Mouse (Mus musculus): ENCODE measurements around the gene Tmem87a. TPM values are rescaled to one million over a fixed set of nuclear protein-coding genes. Genes with fewer than 3 reads are reported as not detected.

Tmem87a gene
- polyA plus RNA-seq, 1 experiment, result 47.5 TPM

DNA sequence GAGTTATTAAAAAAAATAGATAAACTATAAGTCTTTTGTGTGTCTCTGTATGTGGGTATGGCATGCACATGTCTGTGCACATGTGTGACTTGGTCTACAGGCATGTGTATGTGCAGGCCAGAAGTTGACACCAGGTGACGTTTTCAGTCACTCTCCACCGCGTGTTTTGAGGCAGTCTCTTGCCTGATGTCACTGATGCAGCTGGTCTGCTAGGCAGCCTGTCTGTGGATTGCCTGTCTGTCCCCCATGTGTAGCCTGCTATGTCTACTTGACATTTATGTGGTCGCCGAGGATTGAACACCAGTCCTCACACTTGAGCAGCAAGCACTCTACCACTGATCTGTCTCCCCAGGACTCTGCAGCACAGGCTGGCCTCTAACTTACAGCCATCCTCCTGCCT is 20.5 kb upstream of the Tmem87a start:
- Histone ChIP-seq H3K36me3 (ENCODE audit: control insufficient read depth, insufficient read depth, low read length, poor library complexity, severe bottlenecking) (no peaks in the 10 kb centered on the region), H3K9ac (ENCODE audit: low read depth, poor library complexity, severe bottlenecking) (no peak overlapping the region), H3K4me1 (ENCODE audit: control insufficient read depth, insufficient read depth, low read length) (no peaks in the 10 kb centered on the region), H3K27me3 (ENCODE audit: control insufficient read depth, insufficient read depth, low read length, poor library complexity, severe bottlenecking) (no peaks in the 10 kb centered on the region), H3K9me3 (replicated peaks; ENCODE audit: control insufficient read depth, insufficient read depth, low read length, poor library complexity, severe bottlenecking) (no peaks in the 10 kb centered on the region), H3K27ac (ENCODE audit: insufficient read depth, low read length) (no peak overlapping the region), H3K4me3 (ENCODE audit: low read depth, low read length) (no peak overlapping the region)
- TF ChIP-seq POLR2A (IDR thresholded peaks at IDR 0.05; ENCODE audit: insufficient read depth, low read length), result no peak
- TF ChIP-seq CTCF (IDR thresholded peaks at IDR 0.05; ENCODE audit: low read depth, low read length), result no peak
- TF ChIP-seq EP300 (IDR thresholded peaks at IDR 0.05; ENCODE audit: insufficient read depth, low read depth, low read length), result no peak

DNA sequence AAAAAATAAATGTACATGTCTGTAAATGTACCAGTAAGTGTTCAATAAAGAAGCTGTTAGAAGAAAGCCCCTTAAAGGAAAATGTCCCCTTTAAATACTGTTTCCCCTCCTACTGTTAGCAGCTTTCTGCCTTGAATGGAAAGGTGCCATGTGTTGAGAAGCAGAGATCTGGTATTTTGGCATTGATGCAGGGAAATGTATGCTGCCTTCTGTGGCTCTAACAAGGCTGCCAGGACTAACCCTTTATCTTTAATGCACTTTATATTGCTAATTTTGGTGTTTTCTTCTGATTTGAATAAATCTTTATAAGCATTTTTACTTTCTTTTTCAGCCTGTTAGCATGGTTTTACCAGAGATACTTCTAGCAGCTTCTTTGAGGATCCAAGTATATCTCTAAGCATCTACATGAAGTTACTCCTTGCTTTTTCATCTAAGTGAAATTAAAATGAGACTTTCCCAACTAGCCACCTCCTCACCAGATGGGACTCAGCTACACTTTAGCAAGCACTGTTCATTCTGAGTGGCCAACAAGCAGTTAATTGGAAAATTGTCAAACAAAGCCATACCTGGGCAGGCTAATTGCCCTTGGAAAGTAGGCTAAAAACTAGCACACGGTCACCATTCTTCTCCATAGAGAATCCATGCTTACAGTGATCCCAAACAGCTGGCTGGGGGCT is 11.0 kb upstream of the Tmem87a start:
- no peaks in the 10 kb centered on the region for H3K4me1 ChIP-seq (ENCODE audit: control insufficient read depth, insufficient read depth, low read length)
- H3K9ac ChIP-seq (ENCODE audit: low read depth, poor library complexity, severe bottlenecking), result no peak overlapping the region
- no peaks in the 10 kb centered on the region for H3K27me3 ChIP-seq (ENCODE audit: control insufficient read depth, insufficient read depth, low read length, poor library complexity, severe bottlenecking)
- H3K27ac ChIP-seq (ENCODE audit: insufficient read depth, low read length), result no peak overlapping the region
- TF ChIP-seq EP300 (IDR thresholded peaks at IDR 0.05; ENCODE audit: insufficient read depth, low read depth, low read length) (no peak), POLR2A (IDR thresholded peaks at IDR 0.05; ENCODE audit: insufficient read depth, low read length) (no peak), CTCF (IDR thresholded peaks at IDR 0.05; ENCODE audit: low read depth, low read length) (no peak)
- H3K36me3 ChIP-seq (ENCODE audit: control insufficient read depth, insufficient read depth, low read length, poor library complexity, severe bottlenecking), result no peaks in the 10 kb centered on the region; the same call in 1 of the 2 replicates
- no peak overlapping the region for H3K4me3 ChIP-seq (ENCODE audit: low read depth, low read length)
- H3K9me3 ChIP-seq (replicated peaks; ENCODE audit: control insufficient read depth, insufficient read depth, low read length, poor library complexity, severe bottlenecking), result no peaks in the 10 kb centered on the region

DNA sequence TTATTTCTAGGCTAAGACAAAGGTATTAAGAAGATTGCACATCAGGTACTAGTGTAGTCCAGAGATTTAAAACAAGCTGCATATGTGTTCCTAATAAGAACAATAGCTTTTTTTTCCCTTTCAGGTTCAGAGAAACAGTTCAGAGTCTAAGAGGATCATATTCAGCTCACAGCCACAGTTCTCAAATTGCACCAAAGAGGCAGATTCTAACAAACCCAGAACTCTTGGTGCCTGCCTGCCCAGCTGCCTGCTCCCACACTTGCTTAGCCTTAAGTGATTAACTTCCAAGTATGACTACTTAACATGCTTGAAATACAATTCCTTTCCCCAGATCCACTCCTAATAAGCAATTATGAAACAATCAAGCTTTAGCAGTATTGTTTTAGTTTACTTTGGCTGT is 10.2 kb upstream of the Tmem87a start:
- TF ChIP-seq EP300 (IDR thresholded peaks at IDR 0.05; ENCODE audit: insufficient read depth, low read depth, low read length) (no peak), POLR2A (IDR thresholded peaks at IDR 0.05; ENCODE audit: insufficient read depth, low read length) (no peak), CTCF (IDR thresholded peaks at IDR 0.05; ENCODE audit: low read depth, low read length) (no peak)
- no peaks in the 10 kb centered on the region for H3K9me3 ChIP-seq (replicated peaks; ENCODE audit: control insufficient read depth, insufficient read depth, low read length, poor library complexity, severe bottlenecking)
- H3K4me1 ChIP-seq (ENCODE audit: control insufficient read depth, insufficient read depth, low read length), result no peaks in the 10 kb centered on the region
- H3K9ac ChIP-seq (ENCODE audit: low read depth, poor library complexity, severe bottlenecking), result no peak overlapping the region
- H3K36me3 ChIP-seq (ENCODE audit: control insufficient read depth, insufficient read depth, low read length, poor library complexity, severe bottlenecking), result no peaks in the 10 kb centered on the region; the same call in 1 of the 2 replicates
- no peak overlapping the region for H3K4me3 ChIP-seq (ENCODE audit: low read depth, low read length)
- no peaks in the 10 kb centered on the region for H3K27me3 ChIP-seq (ENCODE audit: control insufficient read depth, insufficient read depth, low read length, poor library complexity, severe bottlenecking)
- H3K27ac ChIP-seq (ENCODE audit: insufficient read depth, low read length), result no peak overlapping the region

DNA sequence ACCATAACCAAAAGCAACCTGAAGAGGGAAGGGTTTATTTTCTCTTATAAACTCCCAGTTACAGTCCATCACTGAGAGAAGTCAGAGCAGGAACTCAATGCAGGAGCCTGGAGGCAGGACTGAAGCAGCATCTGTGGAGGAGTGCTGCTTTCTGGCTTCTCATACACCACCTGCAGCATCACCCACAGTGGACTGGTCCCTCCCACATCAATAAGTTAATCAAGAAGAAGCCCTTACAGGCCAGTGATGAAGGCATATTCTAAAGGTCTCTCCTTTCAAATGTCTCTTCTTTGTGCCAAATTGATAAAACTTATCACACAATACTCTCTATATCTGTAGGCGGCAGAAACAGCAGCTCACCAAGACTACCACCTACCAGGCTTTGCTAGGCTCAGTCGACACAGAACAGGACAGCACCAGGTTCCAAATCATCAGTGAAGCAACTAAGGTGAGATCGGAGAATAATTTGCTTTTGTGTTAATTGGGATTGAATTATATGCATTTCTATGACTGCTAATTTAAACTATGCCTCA is 7.2 kb upstream of the Tmem87a start:
- Histone ChIP-seq H3K27ac (ENCODE audit: insufficient read depth, low read length) (no peak overlapping the region), H3K36me3 (ENCODE audit: control insufficient read depth, insufficient read depth, low read length, poor library complexity, severe bottlenecking) (no peaks in the 10 kb centered on the region; the same call in 1 of the 2 replicates), H3K9ac (ENCODE audit: low read depth, poor library complexity, severe bottlenecking) (no peak overlapping the region), H3K4me3 (ENCODE audit: low read depth, low read length) (no peak overlapping the region), H3K4me1 (ENCODE audit: control insufficient read depth, insufficient read depth, low read length) (no peaks in the 10 kb centered on the region), H3K9me3 (replicated peaks; ENCODE audit: control insufficient read depth, insufficient read depth, low read length, poor library complexity, severe bottlenecking) (no peaks in the 10 kb centered on the region), H3K27me3 (ENCODE audit: control insufficient read depth, insufficient read depth, low read length, poor library complexity, severe bottlenecking) (no peaks in the 10 kb centered on the region)
- TF ChIP-seq EP300 (IDR thresholded peaks at IDR 0.05; ENCODE audit: insufficient read depth, low read depth, low read length), result no peak
- TF ChIP-seq POLR2A (IDR thresholded peaks at IDR 0.05; ENCODE audit: insufficient read depth, low read length), result no peak
- no peak for TF ChIP-seq CTCF (IDR thresholded peaks at IDR 0.05; ENCODE audit: low read depth, low read length)

DNA sequence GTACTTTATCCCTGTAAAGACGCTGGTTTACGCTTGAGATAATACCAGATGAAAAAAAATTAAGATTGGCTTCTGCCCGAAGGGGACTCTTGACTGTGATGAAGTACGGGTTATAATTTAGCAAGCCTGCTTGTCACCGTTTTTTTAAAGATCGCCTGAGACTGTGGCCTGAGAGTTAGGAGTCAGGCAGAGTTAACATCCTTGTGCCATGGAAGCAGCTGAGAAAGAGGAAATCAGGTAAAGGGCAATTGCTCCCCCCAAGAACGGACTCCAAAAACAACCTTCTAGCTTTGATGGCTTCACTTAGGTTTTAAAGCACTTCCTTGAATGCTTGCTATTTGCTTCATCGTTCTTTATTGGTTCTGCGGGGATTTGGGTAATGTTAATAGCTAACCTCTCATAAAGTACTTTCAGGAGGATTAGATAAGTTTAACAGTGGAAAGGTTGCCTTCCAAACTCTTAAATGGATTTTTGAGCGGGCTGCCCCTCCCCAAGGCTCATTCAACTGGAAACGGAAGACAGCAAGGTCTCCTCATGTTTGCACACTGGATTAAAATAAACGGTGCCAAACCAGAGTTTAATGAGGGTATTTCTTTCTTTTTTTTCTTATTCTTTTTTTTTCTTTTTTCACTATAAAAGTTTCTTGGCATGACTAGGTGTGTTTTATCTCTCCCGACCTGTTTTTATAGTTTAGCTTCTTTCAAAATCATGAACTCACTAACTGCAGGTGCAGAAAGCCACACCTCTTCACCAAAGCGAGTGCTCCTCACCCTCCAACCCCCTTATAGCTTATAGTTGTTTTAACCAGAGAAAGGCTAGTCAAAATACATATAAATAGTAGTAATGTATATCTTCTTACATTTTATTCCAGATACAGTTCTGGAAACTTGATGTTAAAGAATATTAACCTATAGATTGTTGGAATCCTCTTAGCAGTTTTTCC is 1.2 kb upstream of the Tmem87a start:
- Histone ChIP-seq H3K4me3 (ENCODE audit: low read depth, low read length) (peak overlapping the region; percentile 76), H3K4me1 (ENCODE audit: control insufficient read depth, insufficient read depth, low read length) (peaks cover 2% of the 10 kb centered on the region), H3K27me3 (ENCODE audit: control insufficient read depth, insufficient read depth, low read length, poor library complexity, severe bottlenecking) (no peaks in the 10 kb centered on the region), H3K27ac (ENCODE audit: insufficient read depth, low read length) (peak overlapping the region; percentile 44; the same call in 1 of the 2 replicates), H3K36me3 (ENCODE audit: control insufficient read depth, insufficient read depth, low read length, poor library complexity, severe bottlenecking) (no peaks in the 10 kb centered on the region), H3K9ac (ENCODE audit: low read depth, poor library complexity, severe bottlenecking) (peak overlapping the region; percentile 41), H3K9me3 (replicated peaks; ENCODE audit: control insufficient read depth, insufficient read depth, low read length, poor library complexity, severe bottlenecking) (no peaks in the 10 kb centered on the region)
- TF ChIP-seq CTCF (IDR thresholded peaks at IDR 0.05; ENCODE audit: low read depth, low read length) (no peak), POLR2A (IDR thresholded peaks at IDR 0.05; ENCODE audit: insufficient read depth, low read length) (no peak), EP300 (IDR thresholded peaks at IDR 0.05; ENCODE audit: insufficient read depth, low read depth, low read length) (no peak)
